Mouse (Mus musculus): ENCODE measurements at regions not wholly inside any gene's neighbourhood (a gene's known extent, or its start where the extent isn't known, plus 50 kb on each side); places are given as distances from the start of the nearest gene placed in this dataset.
"Not testable (repeated sequence)": the region's sequence is repeated elsewhere in the genome, so short reads cannot be mapped to it uniquely, and the experiment has no call there.

GRCm38 (mm10) chr3:78581100-78581499 lies 705.2 kb downstream of the Rapgef2 start:
- no peaks in the 10 kb centered on the region for H3K9me3 ChIP-seq (replicated peaks; ENCODE audit: control insufficient read depth, low read length)
- H3K4me3 ChIP-seq (ENCODE audit: low read depth, low read length): no peak overlapping the region
- peak; percentile 22 for DNase-seq (ENCODE audit: low spot score)
- no peaks in the 10 kb centered on the region for H3K27me3 ChIP-seq (replicated peaks; ENCODE audit: control insufficient read depth, insufficient read depth, low read length)
- H3K4me2 ChIP-seq (ENCODE audit: low read length): no peak overlapping the region
- no peak overlapping the region for H3K9ac ChIP-seq (ENCODE audit: low read length)
- H3K27ac ChIP-seq (ENCODE audit: low read depth, low read length): no peak overlapping the region
- no peaks in the 10 kb centered on the region for H3K36me3 ChIP-seq (ENCODE audit: control insufficient read depth, insufficient read depth, low read length)
- ATAC-seq: peak; percentile 34; the same call in 1 of the 2 replicates
- H3K4me1 ChIP-seq (ENCODE audit: control insufficient read depth, insufficient read depth, low read length): 0 out of 2 replicates have a peak, but pooled peaks cover 3% of the 10 kb centered on the region
- WGBS: 44% methylated on average over 3 of the region's 3 CpGs

- Histone ChIP-seq H3K36me3 (ENCODE audit: control insufficient read depth, insufficient read depth, low read length) (no peaks in the 10 kb centered on the region), H3K4me3 (ENCODE audit: low read depth, low read length) (no peak overlapping the region), H3K4me1 (ENCODE audit: control insufficient read depth, insufficient read depth, low read length) (no peaks in the 10 kb centered on the region; the same call in 1 of the 2 replicates), H3K9ac (ENCODE audit: low read length) (no peak overlapping the region), H3K27me3 (replicated peaks; ENCODE audit: control insufficient read depth, insufficient read depth, low read length) (no peaks in the 10 kb centered on the region), H3K27ac (ENCODE audit: low read depth, low read length) (no peak overlapping the region), H3K9me3 (replicated peaks; ENCODE audit: control insufficient read depth, low read length) (no peaks in the 10 kb centered on the region), H3K4me2 (ENCODE audit: low read length) (no peak overlapping the region)
- 30% methylated on average over 2 of the region's 2 CpGs for whole genome bisulfite sequencing
- DNase-seq (ENCODE audit: low spot score): peak; percentile 53
- peak; percentile 81 for ATAC-seq
Measured at GRCm38 (mm10) chr3:78575667-78576464, 710.5 kb downstream of the Rapgef2 start.

- ATAC-seq (no peak), DNase-seq (ENCODE audit: low spot score) (no peak)
- WGBS: 80% methylated on average over 3 of the region's 3 CpGs
Measured at GRCm38 (mm10) chr3:78574807-78575206, 711.5 kb downstream of the Rapgef2 start.

GRCm38 (mm10) chr3:78573299-78573698 lies 713.0 kb downstream of the Rapgef2 start:
- Histone ChIP-seq H3K4me2 (ENCODE audit: low read length) (no peak overlapping the region), H3K9me3 (replicated peaks; ENCODE audit: control insufficient read depth, low read length) (no peaks in the 10 kb centered on the region), H3K36me3 (ENCODE audit: control insufficient read depth, insufficient read depth, low read length) (no peaks in the 10 kb centered on the region), H3K9ac (ENCODE audit: low read length) (no peak overlapping the region), H3K4me3 (ENCODE audit: low read depth, low read length) (no peak overlapping the region), H3K27me3 (replicated peaks; ENCODE audit: control insufficient read depth, insufficient read depth, low read length) (no peaks in the 10 kb centered on the region), H3K27ac (ENCODE audit: low read depth, low read length) (no peak overlapping the region), H3K4me1 (ENCODE audit: control insufficient read depth, insufficient read depth, low read length) (no peaks in the 10 kb centered on the region; the same call in 1 of the 2 replicates)
- ATAC-seq (no peak), DNase-seq (ENCODE audit: low spot score) (no peak)
- 89% methylated on average over 6 of the region's 6 CpGs for WGBS

More at GRCm38 (mm10) chr3:78574807-78575206, 711.5 kb downstream of the Rapgef2 start:
- H3K4me3 ChIP-seq (ENCODE audit: low read depth, low read length): no peak overlapping the region
- H3K9ac ChIP-seq (ENCODE audit: low read length): no peak overlapping the region
- H3K27me3 ChIP-seq (replicated peaks; ENCODE audit: control insufficient read depth, insufficient read depth, low read length): no peaks in the 10 kb centered on the region
- H3K4me2 ChIP-seq (ENCODE audit: low read length): no peak overlapping the region
- no peaks in the 10 kb centered on the region for H3K9me3 ChIP-seq (replicated peaks; ENCODE audit: control insufficient read depth, low read length)
- no peaks in the 10 kb centered on the region for H3K36me3 ChIP-seq (ENCODE audit: control insufficient read depth, insufficient read depth, low read length)
- no peaks in the 10 kb centered on the region; the same call in 1 of the 2 replicates for H3K4me1 ChIP-seq (ENCODE audit: control insufficient read depth, insufficient read depth, low read length)
- no peak overlapping the region for H3K27ac ChIP-seq (ENCODE audit: low read depth, low read length)

- H3K27ac ChIP-seq (ENCODE audit: low read depth, low read length); H3K4me1 ChIP-seq (ENCODE audit: control insufficient read depth, insufficient read depth, low read length); ATAC-seq; H3K9ac ChIP-seq (ENCODE audit: low read length); H3K27me3 ChIP-seq (replicated peaks; ENCODE audit: control insufficient read depth, insufficient read depth, low read length); H3K9me3 ChIP-seq (replicated peaks; ENCODE audit: control insufficient read depth, low read length); H3K36me3 ChIP-seq (ENCODE audit: control insufficient read depth, insufficient read depth, low read length); DNase-seq (ENCODE audit: low spot score); H3K4me3 ChIP-seq (ENCODE audit: low read depth, low read length); H3K4me2 ChIP-seq (ENCODE audit: low read length): not testable (repeated sequence)
Measured at GRCm38 (mm10) chr3:78564926-78565325, 721.4 kb downstream of the Rapgef2 start.
